Mouse (Mus musculus): ENCODE data around the gene Osm.

GRCm38 (mm10) chr11:4206563-4206962, 29.7 kb upstream of the Osm start:
- TF ChIP-seq POLR2A (IDR thresholded peaks at IDR 0.05; ENCODE audit: extremely low read depth, insufficient read depth, low read length) (no peak), CTCF (IDR thresholded peaks at IDR 0.05; ENCODE audit: low read depth, low read length) (no peak)
